Mouse (Mus musculus) midbrain, embryonic 15.5 days (tissue): Measurements from ENCODE around the gene Ttll13. TPM values are rescaled to one million over a fixed set of nuclear protein-coding genes. Genes with fewer than 3 reads are reported as not detected.

Experiments used
- ATAC-seq: fragments of 200-750 bp; cut with Nextera tagmentation; replicated peaks from 2 replicates; pipeline ENCODE4 v1.8.0; 2017; ENCODE audit warnings: moderate TSS enrichment
- H3K27ac ChIP-seq: fragments of 300-500 bp; sonication (generic); 2 replicates; pipeline ENCODE4 v1.5.1; 2015; ENCODE audit warnings: mild to moderate bottlenecking, inconsistent platforms
- H3K27me3 ChIP-seq: fragments of 300-500 bp; sonication (generic); replicated peaks from 2 replicates; pipeline ENCODE4 v1.6.1; 2015; ENCODE audit warnings: inconsistent platforms
- H3K36me3 ChIP-seq: fragments of 300-500 bp; sonication (generic); replicated peaks from 2 replicates; pipeline ENCODE4 v1.6.1; 2015; ENCODE audit warnings: inconsistent platforms
- H3K4me1 ChIP-seq: fragments of 300-500 bp; sonication (generic); 2 replicates; pipeline ENCODE4 v1.6.1; 2015; ENCODE audit warnings: inconsistent platforms
- H3K4me2 ChIP-seq: fragments of 300-500 bp; sonication (generic); 2 replicates; pipeline ENCODE4 v1.6.1; 2015; ENCODE audit warnings: inconsistent platforms, mild to moderate bottlenecking, moderate library complexity
- H3K4me3 ChIP-seq: fragments of 300-500 bp; sonication (generic); 2 replicates; pipeline ENCODE4 v1.5.1; 2015; ENCODE audit warnings: mild to moderate bottlenecking, inconsistent platforms
- H3K9ac ChIP-seq: fragments of 300-500 bp; sonication (generic); 2 replicates; pipeline ENCODE4 v1.6.1; 2015; ENCODE audit warnings: mild to moderate bottlenecking, inconsistent platforms
- H3K9me3 ChIP-seq: fragments of 300-500 bp; sonication (generic); 2 replicates; pipeline ENCODE4 v1.6.1; 2016; ENCODE audit warnings: inconsistent platforms
- WGBS: fragments of 180-500 bp; shearing (Covaris S2); methylation state at CpG from one replicate; pipeline ENCODE4 v1.1.7; 2015; ENCODE audit warnings: mixed read lengths; 5-methylcytosine and 5-hydroxymethylcytosine counted together
- polyA plus RNA-seq: library from polyadenylated mRNA; unstranded; fragments of >200 nt; fragmentation: Nextera tagmentation; extraction: Ambion mirVana; gene quantifications from 2 replicates; pipeline ENCODE4 v1.2.1, GENCODE M21; 2015

Ttll13 gene
- polyA plus RNA-seq, 1 experiment from 2014 or later, result 2.1 TPM

DNA sequence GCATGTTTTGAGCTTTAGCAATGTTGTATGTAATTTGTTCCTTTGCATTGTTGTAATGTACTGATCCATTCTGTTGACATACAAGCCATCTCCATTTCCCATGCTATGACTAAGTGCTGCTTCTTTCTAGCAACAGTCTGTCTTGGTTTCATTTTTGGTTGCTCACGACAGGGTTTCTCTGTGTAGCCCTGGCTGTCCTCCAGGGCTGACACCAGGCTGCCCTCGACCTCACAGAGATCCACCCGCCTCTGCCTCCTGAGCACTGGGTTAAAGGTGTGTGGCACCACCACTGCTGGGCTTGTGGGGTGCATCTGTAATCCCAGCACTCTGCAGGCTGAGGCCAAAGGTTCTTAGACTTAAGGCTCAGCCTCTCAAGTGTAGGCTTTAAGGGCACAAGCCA lies 53.4 kb downstream of the Ttll13 start:
- no peak overlapping the region for H3K9ac ChIP-seq
- H3K27me3 ChIP-seq, result no peaks in the 10 kb centered on the region
- H3K4me1 ChIP-seq, result peaks cover 5% of the 10 kb centered on the region
- H3K9me3 ChIP-seq, result no peaks in the 10 kb centered on the region
- ATAC-seq, result no peak
- WGBS, result 92% methylated on average over 3 of the region's 3 CpGs
- H3K36me3 ChIP-seq, result no peaks in the 10 kb centered on the region
- H3K4me3 ChIP-seq, result no peak overlapping the region
- H3K4me2 ChIP-seq, result no peak overlapping the region
- no peak overlapping the region for H3K27ac ChIP-seq

DNA sequence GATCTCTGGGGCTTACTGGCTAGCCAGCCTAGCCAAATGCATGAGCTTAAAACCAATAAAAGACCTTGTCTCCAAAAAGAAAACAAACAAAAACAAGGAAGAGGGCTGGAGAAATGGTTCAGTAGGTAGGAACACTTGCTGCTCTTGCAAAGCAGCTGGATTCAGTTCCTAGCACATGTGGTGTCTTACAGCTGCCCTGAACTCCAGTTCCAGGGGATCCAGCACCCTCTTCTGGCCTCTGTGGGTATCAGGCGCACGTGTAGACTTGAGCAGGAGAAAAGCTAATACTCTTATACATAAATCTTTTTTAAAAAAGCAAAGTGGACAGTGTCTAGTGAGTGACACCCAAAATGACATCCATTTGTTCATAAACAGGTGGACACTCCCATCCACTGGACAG lies 55.3 kb downstream of the Ttll13 start:
- no peaks in the 10 kb centered on the region; the same call in 1 of the 2 replicates for H3K36me3 ChIP-seq
- no peaks in the 10 kb centered on the region for H3K4me1 ChIP-seq
- no peak overlapping the region for H3K4me2 ChIP-seq
- no peak for ATAC-seq
- 86% methylated on average over 2 of the region's 2 CpGs for WGBS
- H3K9me3 ChIP-seq, result no peaks in the 10 kb centered on the region
- H3K27me3 ChIP-seq, result no peaks in the 10 kb centered on the region
- no peak overlapping the region for H3K4me3 ChIP-seq
- no peak overlapping the region for H3K27ac ChIP-seq
- no peak overlapping the region for H3K9ac ChIP-seq

DNA sequence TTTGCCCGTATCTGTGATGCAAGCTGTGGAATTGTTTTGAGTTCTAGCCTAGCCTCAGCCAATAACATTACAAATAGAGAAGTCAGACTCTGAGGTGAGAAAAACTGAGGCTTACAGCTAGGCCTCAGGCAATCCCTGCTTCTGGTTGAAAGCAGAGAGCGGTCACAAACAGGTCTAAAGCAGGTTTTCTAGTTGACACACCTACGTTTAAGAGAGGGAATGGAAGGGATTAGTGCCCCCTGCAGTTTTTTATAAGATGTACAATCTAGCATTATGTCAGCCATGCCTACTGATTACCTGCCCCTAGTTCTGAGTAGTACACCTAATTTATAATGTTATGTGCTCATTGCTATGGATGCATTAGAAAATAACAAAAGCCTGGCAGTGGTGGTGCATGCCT lies 61.6 kb downstream of the Ttll13 start:
- no peak for ATAC-seq
- Histone ChIP-seq H3K27me3 (no peaks in the 10 kb centered on the region), H3K4me3 (no peak overlapping the region), H3K4me2 (no peak overlapping the region), H3K9ac (no peak overlapping the region), H3K9me3 (no peaks in the 10 kb centered on the region), H3K4me1 (no peaks in the 10 kb centered on the region), H3K27ac (no peak overlapping the region), H3K36me3 (no peaks in the 10 kb centered on the region; the same call in 1 of the 2 replicates)
- 75% methylated on average over 3 of the region's 3 CpGs for WGBS

Other genes starting within 250 kb of the Ttll13 start
- gene Zfp710, start 221.6 kb upstream of the Ttll13 start, polyA plus RNA-seq, result 18.0 and 18.6 TPM in 2 replicates
- 242 and 249 TPM in 2 replicates for gene Idh2, start 131.0 kb upstream of the Ttll13 start, polyA plus RNA-seq
- gene Sema4b, start 59.5 kb upstream of the Ttll13 start, polyA plus RNA-seq, result 26.9 and 27.0 TPM in 2 replicates
- 28.5 and 29.7 TPM in 2 replicates for gene Cib1, start 13.6 kb upstream of the Ttll13 start, polyA plus RNA-seq
- 4.5 and 5.3 TPM in 2 replicates for gene Gdpgp1, start 13.5 kb upstream of the Ttll13 start, polyA plus RNA-seq
- 72.9 and 74.5 TPM in 2 replicates for gene Ngrn, start 14.8 kb downstream of the Ttll13 start, polyA plus RNA-seq
- gene Vps33b, start 23.3 kb downstream of the Ttll13 start, polyA plus RNA-seq, result 26.8 and 32.6 TPM in 2 replicates
- gene Prc1, start 48.1 kb downstream of the Ttll13 start, polyA plus RNA-seq, result 33.8 and 39.8 TPM in 2 replicates
- gene Rccd1, start 78.1 kb downstream of the Ttll13 start, polyA plus RNA-seq, result 10.5 and 13.9 TPM in 2 replicates
- gene Unc45a, start 94.6 kb downstream of the Ttll13 start, polyA plus RNA-seq, result 60.2 and 62.0 TPM in 2 replicates
- gene Hddc3, start 96.7 kb downstream of the Ttll13 start, polyA plus RNA-seq, result 22.1 and 26.4 TPM in 2 replicates
- 26.4 and 28.2 TPM in 2 replicates for gene Man2a2, start 125.0 kb downstream of the Ttll13 start, polyA plus RNA-seq
- 4.4 and 4.8 TPM in 2 replicates for gene Fes, start 141.6 kb downstream of the Ttll13 start, polyA plus RNA-seq
- gene Furin, start 159.1 kb downstream of the Ttll13 start, polyA plus RNA-seq, result 5.7 and 6.3 TPM in 2 replicates